34 mouse cellular contexts compared by ENCODE assay signal in genomic region chr10:44820379-44820778, GRCm38 (mm10).
"Had no signal": no experiment of that assay in that cellular context is flagged by ENCODE, and none has a peak within 500 bp of the region (broad histone marks: within the 10 kb centered on the region; RNA-seq: fewer than 3 reads in every experiment).

No protein-coding gene starts in this region.

- ATAC-seq: hindbrain, embryonic 16.5 days; hindbrain, postnatal 0 days; inflammation-experienced regulatory T-cells, adult 6 months; intestine, embryonic 15.5 days; intestine, embryonic 16.5 days; intestine, postnatal 0 days had no signal

- H3K9ac ChIP-seq: heart, embryonic 12.5 days; heart, embryonic 13.5 days; heart, embryonic 15.5 days; hindbrain, embryonic 12.5 days; hindbrain, embryonic 13.5 days; hindbrain, embryonic 15.5 days; intestine, embryonic 15.5 days; kidney, embryonic 15.5 days had no signal

- H3K4me3 ChIP-seq: heart, embryonic 10.5 days; heart, embryonic 12.5 days; heart, embryonic 13.5 days; heart, embryonic 15.5 days; hindbrain, embryonic 10.5 days; hindbrain, embryonic 12.5 days; hindbrain, embryonic 13.5 days; hindbrain, embryonic 15.5 days; intestine, embryonic 15.5 days; kidney, embryonic 15.5 days; layer of hippocampus, adult 2 months; left cerebral cortex, adult 2 months had no signal

- H3K9me3 ChIP-seq: heart, embryonic 10.5 days; heart, embryonic 12.5 days; heart, embryonic 13.5 days; heart, embryonic 15.5 days; hindbrain, embryonic 10.5 days; hindbrain, embryonic 12.5 days; hindbrain, embryonic 13.5 days; hindbrain, embryonic 15.5 days; intestine, embryonic 15.5 days; kidney, embryonic 15.5 days had no signal

- H3K27ac ChIP-seq: heart, embryonic 10.5 days; heart, embryonic 13.5 days; heart, embryonic 15.5 days; hindbrain, embryonic 10.5 days; hindbrain, embryonic 12.5 days; hindbrain, embryonic 13.5 days; hindbrain, embryonic 15.5 days; hindbrain, postnatal 0 days; intestine, embryonic 15.5 days; kidney, embryonic 15.5 days; kidney, postnatal 0 days; layer of hippocampus, adult 2 months; left cerebral cortex, adult 2 months had no signal

- DNase-seq: heart, postnatal 10 days; heart, postnatal 14 days; heart, postnatal 36 days; heart, postnatal 4 days; kidney, adult 11 months; kidney, adult 18-20 months; kidney, adult 2 months; kidney, adult 8-10 months; kidney, adult 9 months; kidney, postnatal 10 days; kidney, postnatal 14 days; kidney, postnatal 25 days; kidney, postnatal 36 days; kidney, postnatal 4 days; layer of hippocampus, postnatal 36 days had no signal

- H3K4me1 ChIP-seq: heart, embryonic 10.5 days; heart, embryonic 12.5 days; heart, embryonic 13.5 days; heart, embryonic 15.5 days; hindbrain, embryonic 10.5 days; hindbrain, embryonic 12.5 days; hindbrain, embryonic 13.5 days; hindbrain, embryonic 15.5 days; intestine, embryonic 15.5 days; kidney, embryonic 15.5 days had no signal

- H3K36me3 ChIP-seq: heart, embryonic 10.5 days; heart, embryonic 12.5 days; heart, embryonic 13.5 days; heart, embryonic 15.5 days; hindbrain, embryonic 10.5 days; hindbrain, embryonic 12.5 days; hindbrain, embryonic 13.5 days; hindbrain, embryonic 15.5 days; intestine, embryonic 15.5 days; kidney, embryonic 15.5 days had no signal

- H3K4me2 ChIP-seq: heart, embryonic 11.5 days; heart, embryonic 12.5 days; heart, embryonic 13.5 days; heart, embryonic 15.5 days; hindbrain, embryonic 12.5 days; hindbrain, embryonic 13.5 days; hindbrain, embryonic 15.5 days; intestine, embryonic 15.5 days; kidney, embryonic 15.5 days had no signal

- H3K27me3 ChIP-seq: heart, embryonic 12.5 days; heart, embryonic 13.5 days; heart, embryonic 15.5 days; hindbrain, embryonic 12.5 days; hindbrain, embryonic 13.5 days; hindbrain, embryonic 15.5 days; intestine, embryonic 15.5 days; kidney, embryonic 15.5 days had no signal
